Mouse (Mus musculus) erythroblast, embryonic 14.5 days (primary cell): ENCODE data around the gene Fgf11. TPM values are rescaled to one million over a fixed set of nuclear protein-coding genes. Genes with fewer than 3 reads are reported as not detected.

ENCODE experiments used
- H3K27me3 ChIP-seq: 2 replicates; pipeline ENCODE4 v1.6.1; 2012; ENCODE audit warnings: inconsistent platforms; ENCODE audit not compliant: control insufficient read depth
- H3K36me3 ChIP-seq: 2 replicates; pipeline ENCODE4 v1.6.1; 2012; ENCODE audit warnings: mild to moderate bottlenecking, inconsistent platforms; ENCODE audit not compliant: control insufficient read depth
- H3K4me1 ChIP-seq: 2 replicates; pipeline ENCODE4 v1.6.1; 2012; ENCODE audit warnings: inconsistent platforms; ENCODE audit not compliant: control insufficient read depth
- H3K4me3 ChIP-seq: replicated peaks from 2 replicates; pipeline ENCODE3; 2012; ENCODE audit warnings: moderate library complexity, mild to moderate bottlenecking, inconsistent platforms
- H3K9me3 ChIP-seq: 2 replicates; pipeline ENCODE4 v1.6.1; 2012; ENCODE audit warnings: low read length, inconsistent platforms, mixed read lengths; ENCODE audit not compliant: control insufficient read depth
- GATA1 ChIP-seq: IDR thresholded peaks from 2 replicates; pipeline ENCODE4 v1.6.1; 2012; ENCODE audit warnings: low read length, inconsistent platforms, mixed read lengths
- TAL1 ChIP-seq: IDR thresholded peaks from 3 replicates; pipeline ENCODE4 v1.6.1; 2012; ENCODE audit warnings: low read length, inconsistent platforms, mixed read lengths
- polyA plus RNA-seq: library from polyadenylated mRNA; stranded (reverse); fragments of >175 nt; gene quantifications from 2 replicates; pipeline ENCODE4 v1.2.3, GENCODE M21; 2012

Fgf11 gene
- polyA plus RNA-seq, 1 experiment = 0.01 TPM

DNA sequence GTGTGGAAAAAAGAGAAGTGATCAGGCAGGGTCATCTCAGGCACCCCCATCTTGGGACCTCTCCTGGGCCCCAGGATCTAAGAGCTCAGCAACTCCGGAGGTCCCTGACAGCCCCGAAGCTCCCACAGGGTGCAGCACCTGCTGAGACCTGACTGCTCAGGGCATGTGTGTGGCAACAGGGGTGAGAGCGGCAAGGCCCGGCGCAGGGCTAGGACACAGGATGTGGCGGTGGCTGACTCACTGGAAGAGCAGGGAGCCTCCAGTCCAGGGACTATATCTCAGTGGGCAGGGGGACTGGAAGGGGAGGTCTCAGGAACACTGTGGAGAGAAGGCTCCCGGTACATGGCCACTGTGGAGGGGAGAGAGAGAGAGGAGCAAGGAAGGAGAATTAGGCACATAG lies 3.7 kb downstream of the Fgf11 start:
- Histone ChIP-seq H3K9me3 (peaks cover 32% of the 10 kb centered on the region), H3K27me3 (peaks cover 86% of the 10 kb centered on the region), H3K4me1 (peaks cover 42% of the 10 kb centered on the region), H3K4me3 (no peak overlapping the region), H3K36me3 (no peaks in the 10 kb centered on the region)
- TF ChIP-seq GATA1 (no peak), TAL1 (no peak)

GRCm38 (mm10) chr11:69795983-69796435 lies 5.6 kb downstream of the Fgf11 start:
- peak overlapping the region; percentile 63 for H3K4me3 ChIP-seq
- no peaks in the 10 kb centered on the region for H3K36me3 ChIP-seq
- H3K4me1 ChIP-seq = peaks cover 29% of the 10 kb centered on the region
- H3K27me3 ChIP-seq = peaks cover 78% of the 10 kb centered on the region
- peaks cover 14% of the 10 kb centered on the region; the same call in 1 of the 2 replicates for H3K9me3 ChIP-seq
- TF ChIP-seq TAL1 = no peak
- TF ChIP-seq GATA1 = no peak

- Histone ChIP-seq H3K4me1 (peaks cover 24% of the 10 kb centered on the region), H3K36me3 (no peaks in the 10 kb centered on the region), H3K27me3 (peaks cover 74% of the 10 kb centered on the region), H3K9me3 (peaks cover 9% of the 10 kb centered on the region; the same call in 1 of the 2 replicates), H3K4me3 (peak within 1 kb of the TSS; percentile 63)
- TF ChIP-seq TAL1 (no peak), GATA1 (no peak)
Observed at GRCm38 (mm10) chr11:69795168-69795982, 6.3 kb downstream of the Fgf11 start, which contains the start of gene Chrnb1. Gene Chrnb1, minus strand, starts transcription at chr11:69795943.

DNA sequence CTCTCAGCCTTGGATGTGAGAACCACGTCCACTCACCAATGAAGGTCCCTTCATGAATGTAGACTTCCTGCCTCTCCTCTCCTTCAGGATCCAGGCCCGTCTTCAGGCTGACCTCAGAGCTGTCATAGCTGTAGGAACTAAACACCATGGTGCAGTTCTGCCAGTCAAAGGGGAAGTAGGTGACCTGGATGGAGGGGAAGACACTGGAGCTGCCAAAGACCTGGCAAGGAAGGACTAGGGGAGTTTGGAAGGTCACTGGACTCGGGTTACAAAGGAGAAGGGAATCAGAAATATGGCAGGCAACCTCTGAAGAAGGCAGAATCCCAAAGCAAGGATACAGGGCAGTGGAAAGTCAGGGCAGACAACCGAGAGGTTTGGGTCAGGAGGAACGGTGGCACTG lies 8.2 kb downstream of the Fgf11 start:
- Histone ChIP-seq H3K9me3 (no peaks in the 10 kb centered on the region; the same call in 1 of the 2 replicates), H3K27me3 (peaks cover 59% of the 10 kb centered on the region), H3K4me1 (peaks cover 15% of the 10 kb centered on the region), H3K4me3 (no peak overlapping the region), H3K36me3 (no peaks in the 10 kb centered on the region)
- TF ChIP-seq TAL1 = no peak
- no peak for TF ChIP-seq GATA1

GRCm38 (mm10) chr11:69791420-69791819 lies 10.2 kb downstream of the Fgf11 start:
- Histone ChIP-seq H3K4me1 (peaks cover 15% of the 10 kb centered on the region), H3K4me3 (no peak overlapping the region), H3K27me3 (peaks cover 39% of the 10 kb centered on the region), H3K36me3 (no peaks in the 10 kb centered on the region), H3K9me3 (no peaks in the 10 kb centered on the region)
- no peak for TF ChIP-seq GATA1
- no peak for TF ChIP-seq TAL1

DNA sequence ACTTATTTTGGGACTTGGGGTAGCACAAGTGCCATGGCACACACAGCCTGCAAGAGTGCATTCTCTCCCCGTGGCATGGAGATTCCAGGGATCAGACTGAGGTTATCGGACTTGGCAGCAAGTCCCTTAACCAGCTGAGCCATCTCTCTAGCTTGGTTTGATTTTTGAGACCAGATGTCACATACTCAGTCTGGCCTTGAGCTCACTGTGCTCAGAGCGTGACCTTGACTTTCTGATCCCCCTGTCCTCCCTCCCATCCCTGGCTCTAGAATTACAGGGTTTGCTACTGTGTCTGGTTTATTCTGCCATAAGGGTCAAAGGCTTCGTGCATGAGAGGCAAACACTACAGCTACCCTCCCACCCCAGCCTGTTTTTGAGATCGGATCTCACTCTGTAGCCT lies 12.2 kb downstream of the Fgf11 start:
- no peak for TF ChIP-seq GATA1
- TF ChIP-seq TAL1 = no peak
- Histone ChIP-seq H3K4me1 (peaks cover 14% of the 10 kb centered on the region), H3K27me3 (peaks cover 30% of the 10 kb centered on the region), H3K36me3 (no peaks in the 10 kb centered on the region), H3K9me3 (no peaks in the 10 kb centered on the region), H3K4me3 (no peak overlapping the region)

GRCm38 (mm10) chr11:69787306-69787705 lies 14.4 kb downstream of the Fgf11 start:
- no peak for TF ChIP-seq GATA1
- TF ChIP-seq TAL1 = no peak
- H3K36me3 ChIP-seq = no peaks in the 10 kb centered on the region
- H3K4me3 ChIP-seq = no peak overlapping the region
- H3K27me3 ChIP-seq = peaks cover 18% of the 10 kb centered on the region
- peaks cover 19% of the 10 kb centered on the region for H3K4me1 ChIP-seq
- H3K9me3 ChIP-seq = no peaks in the 10 kb centered on the region

- TF ChIP-seq GATA1 = no peak
- no peak for TF ChIP-seq TAL1
- H3K36me3 ChIP-seq = no peaks in the 10 kb centered on the region
- peak overlapping the region; percentile 66 for H3K4me3 ChIP-seq
- peaks cover 34% of the 10 kb centered on the region for H3K27me3 ChIP-seq
- H3K4me1 ChIP-seq = peaks cover 19% of the 10 kb centered on the region
- no peaks in the 10 kb centered on the region for H3K9me3 ChIP-seq
Observed at GRCm38 (mm10) chr11:69784793-69785272, 16.8 kb downstream of the Fgf11 start.

GRCm38 (mm10) chr11:69781828-69782227 lies 19.8 kb downstream of the Fgf11 start:
- TF ChIP-seq TAL1 (no peak), GATA1 (no peak)
- H3K4me3 ChIP-seq = no peak overlapping the region
- no peaks in the 10 kb centered on the region; the same call in 1 of the 2 replicates for H3K36me3 ChIP-seq
- H3K9me3 ChIP-seq = no peaks in the 10 kb centered on the region
- peaks cover 19% of the 10 kb centered on the region for H3K4me1 ChIP-seq
- peaks cover 54% of the 10 kb centered on the region for H3K27me3 ChIP-seq
